Mouse (Mus musculus) stomach, postnatal 0 days (tissue): Measurements from ENCODE around the gene Grhl3.

ENCODE experiments used
- CTCF ChIP-seq: IDR thresholded peaks from 2 replicates; pipeline ENCODE4 v1.5.1; 2016; ENCODE audit warnings: antibody characterized with exemption, low read depth, mild to moderate bottlenecking, moderate library complexity
- EP300 ChIP-seq: optimal IDR thresholded peaks from 2 replicates; pipeline ENCODE3; 2016; ENCODE audit warnings: antibody characterized with exemption

DNA sequence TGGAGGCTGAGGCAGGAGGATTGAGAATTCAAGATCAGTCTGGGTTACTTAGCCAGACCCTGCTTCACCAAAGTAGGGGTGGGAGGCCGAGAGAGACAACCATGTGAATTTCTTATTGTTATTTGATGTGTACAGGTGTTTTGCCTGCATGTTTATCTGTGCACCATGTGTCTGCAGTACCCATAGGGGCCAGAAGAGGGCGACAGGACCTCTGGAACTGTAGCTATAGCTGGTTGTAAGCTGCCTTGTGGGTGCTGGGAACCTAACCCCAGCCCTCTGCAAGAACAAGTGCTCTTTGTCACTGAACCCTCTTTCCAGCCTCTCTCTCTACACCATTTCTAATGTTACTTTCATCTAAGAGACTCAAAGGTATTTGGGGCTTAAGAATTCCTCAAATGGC is 43.2 kb downstream of the Grhl3 start:
- TF ChIP-seq CTCF (peak; percentile 44; the same call in 1 of the 2 replicates), EP300 (no peak)
